Mouse (Mus musculus) kidney, postnatal 0 days (tissue): ENCODE measurements at regions not wholly inside any gene's neighbourhood (a gene's known extent, or its start where the extent isn't known, plus 50 kb on each side); places are given as distances from the start of the nearest gene placed in this dataset.
A peak's percentile ranks its signal among the peaks of the same experiment; 100 is the strongest.

Experiments used
- ATAC-seq: fragments of 200-750 bp; cut with Nextera tagmentation; replicated peaks from 2 replicates; pipeline ENCODE4 v1.8.0; 2017; ENCODE audit warnings: low read depth, moderate number of reproducible peaks, moderate TSS enrichment, moderate library complexity; ENCODE audit not compliant: low FRiP score
- DNase-seq: peaks from one replicate; pipeline ENCODE4 v3.0.0-alpha.2; 2016; ENCODE audit warnings: low spot score
- H3K27ac ChIP-seq: fragments of 300-500 bp; sonication (generic); 2 replicates; pipeline ENCODE4 v1.5.1; 2014; ENCODE audit warnings: mild to moderate bottlenecking
- H3K27me3 ChIP-seq: fragments of 300-500 bp; sonication (generic); 2 replicates; pipeline ENCODE4 v1.6.1; 2014; ENCODE audit warnings: low read length, mixed read lengths; ENCODE audit not compliant: insufficient read depth
- H3K36me3 ChIP-seq: fragments of 300-500 bp; sonication (generic); 2 replicates; pipeline ENCODE4 v1.6.1; 2014; ENCODE audit warnings: low read length, mixed read lengths; ENCODE audit not compliant: insufficient read depth
- H3K4me1 ChIP-seq: fragments of 300-500 bp; sonication (generic); replicated peaks from 2 replicates; pipeline ENCODE4 v1.6.1; 2014; ENCODE audit warnings: antibody characterized with exemption, low read length, mixed read lengths; ENCODE audit not compliant: insufficient read depth
- H3K4me2 ChIP-seq: fragments of 300-500 bp; sonication (generic); 2 replicates; pipeline ENCODE4 v1.6.1; 2014; ENCODE audit warnings: mild to moderate bottlenecking, low read length, moderate library complexity, mixed read lengths
- H3K4me3 ChIP-seq: fragments of 300-500 bp; sonication (generic); replicated peaks from 2 replicates; pipeline ENCODE4 v1.5.1; 2014; ENCODE audit warnings: low read depth, low read length
- H3K9ac ChIP-seq: fragments of 300-500 bp; sonication (generic); 2 replicates; pipeline ENCODE4 v1.6.1; 2014; ENCODE audit warnings: low read depth, low read length
- H3K9me3 ChIP-seq: fragments of 300-500 bp; sonication (generic); replicated peaks from 2 replicates; pipeline ENCODE4 v1.6.1; 2016; ENCODE audit warnings: low read length, inconsistent platforms, mixed read lengths
- CTCF ChIP-seq: IDR thresholded peaks from 2 replicates; pipeline ENCODE4 v1.5.1; 2016; ENCODE audit warnings: antibody characterized with exemption, low read depth, mild to moderate bottlenecking, moderate library complexity
- WGBS: fragments of 180-500 bp; shearing (Covaris S2); extraction: QIAGEN DNeasy Blood & Tissue Kit; methylation state at CpG from one replicate; pipeline ENCODE4 v1.1.7; 2014; 5-methylcytosine and 5-hydroxymethylcytosine counted together

- Histone ChIP-seq H3K9ac (no peak overlapping the region), H3K36me3 (no peaks in the 10 kb centered on the region), H3K4me3 (no peak overlapping the region), H3K9me3 (no peaks in the 10 kb centered on the region), H3K4me2 (no peak overlapping the region), H3K27me3 (no peaks in the 10 kb centered on the region), H3K4me1 (no peaks in the 10 kb centered on the region), H3K27ac (no peak overlapping the region)
- 56% methylated on average over 1 of the region's 1 CpGs for WGBS
- ATAC-seq (no peak), DNase-seq (no peak)
- no peak for TF ChIP-seq CTCF
Observed at GRCm38 (mm10) chr15:68375166-68375565, 1874.5 kb upstream of the Lrrc6 start.

DNA sequence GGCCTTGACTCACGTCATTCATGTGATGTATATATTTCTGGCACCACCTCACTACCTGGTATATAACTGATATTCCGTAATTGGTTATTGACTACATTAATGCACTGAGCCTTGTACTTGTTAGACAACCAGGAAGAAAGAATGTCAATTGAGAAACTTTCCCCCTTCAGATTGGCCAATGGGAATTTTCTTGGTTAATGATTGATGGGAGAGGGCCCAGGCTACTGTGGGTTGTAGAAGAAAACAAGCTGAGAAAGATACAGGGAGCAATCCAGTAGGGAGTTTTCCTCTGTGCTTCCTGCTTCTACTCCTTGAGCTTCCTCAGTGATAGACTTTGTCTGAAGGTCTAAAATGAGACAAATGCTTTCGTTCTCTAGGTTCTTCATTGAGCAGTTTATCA lies 1866.1 kb upstream of the Lrrc6 start:
- no peak for TF ChIP-seq CTCF
- Histone ChIP-seq H3K9me3 (no peaks in the 10 kb centered on the region), H3K4me1 (no peaks in the 10 kb centered on the region), H3K4me3 (no peak overlapping the region), H3K27ac (no peak overlapping the region), H3K9ac (no peak overlapping the region), H3K36me3 (no peaks in the 10 kb centered on the region), H3K4me2 (no peak overlapping the region), H3K27me3 (no peaks in the 10 kb centered on the region)
- 73% methylated on average over 3 of the region's 3 CpGs for WGBS
- ATAC-seq (no peak), DNase-seq (no peak)

- Histone ChIP-seq H3K36me3 (no peaks in the 10 kb centered on the region), H3K9ac (peak overlapping the region; percentile 96), H3K4me2 (peak overlapping the region; percentile 57), H3K9me3 (no peaks in the 10 kb centered on the region), H3K27me3 (no peaks in the 10 kb centered on the region), H3K4me1 (peaks cover 9% of the 10 kb centered on the region), H3K27ac (peak overlapping the region; percentile 97), H3K4me3 (peak overlapping the region; percentile 93)
- ATAC-seq (peak; percentile 95), DNase-seq (peak; percentile 98)
- WGBS = under 1% methylated on average over 59 of the region's 72 CpGs
- TF ChIP-seq CTCF = peak; percentile 33; the same call in 1 of the 2 replicates
Observed at GRCm38 (mm10) chr15:68363058-68363735, 1862.5 kb upstream of the Lrrc6 start.

GRCm38 (mm10) chr15:68362081-68363057 lies 1861.7 kb upstream of the Lrrc6 start:
- H3K4me3 ChIP-seq = peak overlapping the region; percentile 93
- peak overlapping the region; percentile 57 for H3K4me2 ChIP-seq
- TF ChIP-seq CTCF = no peak
- ATAC-seq = peak; percentile 67
- H3K4me1 ChIP-seq = peaks cover 9% of the 10 kb centered on the region
- DNase-seq = peak; percentile 57
- peak overlapping the region; percentile 97 for H3K27ac ChIP-seq
- under 1% methylated on average over 86 of the region's 121 CpGs for WGBS
- no peaks in the 10 kb centered on the region for H3K36me3 ChIP-seq
- no peaks in the 10 kb centered on the region for H3K9me3 ChIP-seq
- H3K27me3 ChIP-seq = no peaks in the 10 kb centered on the region
- H3K9ac ChIP-seq = peak overlapping the region; percentile 96

- Histone ChIP-seq H3K4me1 (peaks cover 9% of the 10 kb centered on the region), H3K9me3 (no peaks in the 10 kb centered on the region), H3K4me2 (peak overlapping the region; percentile 57), H3K36me3 (no peaks in the 10 kb centered on the region), H3K4me3 (peak overlapping the region; percentile 93), H3K9ac (peak overlapping the region; percentile 96), H3K27ac (peak overlapping the region; percentile 97), H3K27me3 (no peaks in the 10 kb centered on the region)
- no peak for DNase-seq
- no peak for TF ChIP-seq CTCF
- no peak for ATAC-seq
- 27% methylated on average over 6 of the region's 6 CpGs for WGBS
Observed at GRCm38 (mm10) chr15:68360956-68361908, 1860.5 kb upstream of the Lrrc6 start.

DNA sequence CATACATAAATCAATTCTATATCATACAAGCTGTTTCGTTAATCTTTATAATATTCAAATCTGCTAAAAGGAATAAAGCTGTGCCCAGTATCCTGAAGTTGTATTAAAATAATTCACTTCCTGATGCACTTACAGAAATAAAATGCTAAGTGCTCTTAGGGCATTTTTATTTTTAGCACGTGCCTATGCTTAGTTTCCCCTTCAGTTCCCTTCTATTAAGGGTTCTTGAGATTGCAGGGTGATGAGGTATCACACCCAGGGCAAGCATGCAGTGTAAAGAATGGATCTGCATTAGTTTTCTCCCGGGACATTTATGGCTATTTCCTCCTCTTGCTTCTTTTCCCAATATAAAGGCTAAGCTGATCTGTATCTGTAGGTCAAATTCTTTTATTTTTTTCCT lies 1858.8 kb upstream of the Lrrc6 start:
- Histone ChIP-seq H3K4me2 (no peak overlapping the region), H3K27ac (no peak overlapping the region), H3K27me3 (no peaks in the 10 kb centered on the region), H3K36me3 (no peaks in the 10 kb centered on the region), H3K9ac (no peak overlapping the region), H3K4me1 (peaks cover 9% of the 10 kb centered on the region), H3K4me3 (no peak overlapping the region), H3K9me3 (no peaks in the 10 kb centered on the region)
- TF ChIP-seq CTCF = no peak
- WGBS = 49% methylated on average over 3 of the region's 3 CpGs
- DNase-seq (no peak), ATAC-seq (no peak)
